In genomic region chr1:20984103-20984502, GRCm38 (mm10) we compare ENCODE assay signal across 16 mouse cellular contexts. TPM values are rescaled to one million over a fixed set of nuclear protein-coding genes. Genes with fewer than 3 reads are reported as not detected.
A peak's percentile ranks its signal among the peaks of the same experiment; 100 is the strongest.
DNase-seq lines count a peak whose midpoint lies in the region; ATAC-seq and TF ChIP-seq lines count a peak whose summit lies in the region.
"Had no signal": no experiment of that assay in that cellular context is flagged by ENCODE, and none has a peak within 500 bp of the region (broad histone marks: within the 10 kb centered on the region; RNA-seq: fewer than 3 reads in every experiment).

No protein-coding gene starts in this region.

- no peak for ATAC-seq in midbrain, postnatal 0 days (ENCODE audit: low FRiP score)
- ATAC-seq in midbrain, embryonic 13.5 days = no peak

- intact Hi-C loops in gastrocnemius, adult 2 months (cut with DNase I) = no loop called here

- H3K4me1 ChIP-seq in kidney, adult 2 months (ENCODE audit: control insufficient read depth, insufficient read depth, low read length) = no peaks in the 10 kb centered on the region
- H3K4me1 ChIP-seq in midbrain, postnatal 0 days (ENCODE audit: insufficient read depth, low read length) = no peaks in the 10 kb centered on the region
- no peaks in the 10 kb centered on the region for H3K4me1 ChIP-seq in midbrain, embryonic 13.5 days (replicated peaks)
- H3K4me1 ChIP-seq: embryonic facial prominence, embryonic 13.5 days; midbrain, embryonic 15.5 days had no signal

- no peak overlapping the region for H3K9ac ChIP-seq in midbrain, postnatal 0 days (replicated peaks; ENCODE audit: low read length, poor library complexity, severe bottlenecking)
- H3K9ac ChIP-seq in midbrain, embryonic 13.5 days (replicated peaks) = no peak overlapping the region
- H3K9ac ChIP-seq: embryonic facial prominence, embryonic 13.5 days; liver, embryonic 14.5 days; midbrain, embryonic 15.5 days had no signal

- no peak for TF ChIP-seq POLR2A in kidney, adult 2 months (IDR thresholded peaks at IDR 0.05; ENCODE audit: low read depth, low read length)

- H3K36me3 ChIP-seq in kidney, adult 2 months (ENCODE audit: control insufficient read depth, insufficient read depth, low read length) = no peaks in the 10 kb centered on the region
- H3K36me3 ChIP-seq in midbrain, postnatal 0 days (ENCODE audit: insufficient read depth, low read length) = no peaks in the 10 kb centered on the region
- H3K36me3 ChIP-seq in midbrain, embryonic 13.5 days = no peaks in the 10 kb centered on the region
- H3K36me3 ChIP-seq: embryonic facial prominence, embryonic 13.5 days; midbrain, embryonic 15.5 days had no signal

- H3K4me3 ChIP-seq in gastrocnemius, adult 2 months = no peak overlapping the region
- H3K4me3 ChIP-seq in kidney, adult 2 months (ENCODE audit: insufficient read depth, low read depth, low read length) = no peak overlapping the region
- no peak overlapping the region for H3K4me3 ChIP-seq in midbrain, postnatal 0 days (ENCODE audit: low read depth, low read length)
- no peak overlapping the region for H3K4me3 ChIP-seq in midbrain, embryonic 13.5 days (replicated peaks)
- H3K4me3 ChIP-seq: embryonic facial prominence, embryonic 13.5 days; midbrain, embryonic 15.5 days had no signal

- no peak for DNase-seq in gastrocnemius, adult 2 months
- DNase-seq in gastrocnemius, postnatal 10 days = no peak
- DNase-seq in kidney, adult 2 months = no peak
- DNase-seq in kidney, postnatal 25 days = no peak
- DNase-seq in midbrain, postnatal 0 days (ENCODE audit: low spot score) = peak; percentile 18
- no peak for DNase-seq in cerebellum, postnatal 14 days
- DNase-seq: cerebellum, adult 9-10 months; heart, postnatal 10 days; retina, postnatal 1 day; right cerebral cortex, postnatal 4 days; thymus, postnatal 14 days had no signal

- H3K4me2 ChIP-seq in midbrain, postnatal 0 days (ENCODE audit: low read depth, low read length, poor library complexity, severe bottlenecking) = no peak overlapping the region
- H3K4me2 ChIP-seq in midbrain, embryonic 13.5 days (replicated peaks) = no peak overlapping the region
- H3K4me2 ChIP-seq: embryonic facial prominence, embryonic 13.5 days; heart, embryonic 11.5 days; midbrain, embryonic 15.5 days had no signal

- no peaks in the 10 kb centered on the region for H3K27me3 ChIP-seq in kidney, adult 2 months (replicated peaks; ENCODE audit: control insufficient read depth, insufficient read depth, low read length)
- no peaks in the 10 kb centered on the region for H3K27me3 ChIP-seq in midbrain, postnatal 0 days (ENCODE audit: insufficient read depth, low read length)
- H3K27me3 ChIP-seq in midbrain, embryonic 13.5 days = no peaks in the 10 kb centered on the region
- H3K27me3 ChIP-seq: embryonic facial prominence, embryonic 13.5 days; midbrain, embryonic 15.5 days had no signal

- no peak overlapping the region for H3K27ac ChIP-seq in gastrocnemius, adult 2 months
- H3K27ac ChIP-seq in kidney, adult 2 months (ENCODE audit: insufficient read depth, low read depth, low read length) = no peak overlapping the region
- no peak overlapping the region for H3K27ac ChIP-seq in midbrain, postnatal 0 days (ENCODE audit: low read depth, low read length)
- no peak overlapping the region for H3K27ac ChIP-seq in midbrain, embryonic 13.5 days
- H3K27ac ChIP-seq: embryonic facial prominence, embryonic 13.5 days; liver, embryonic 14.5 days; midbrain, embryonic 15.5 days had no signal

- WGBS in kidney, adult 2 months = 71% methylated on average over 2 of the region's 2 CpGs
- 76% methylated on average over 2 of the region's 2 CpGs for WGBS in midbrain, postnatal 0 days
- 75% methylated on average over 2 of the region's 2 CpGs for WGBS in midbrain, embryonic 13.5 days

- TF ChIP-seq CTCF in gastrocnemius, adult 2 months (IDR thresholded peaks at IDR 0.05) = peak; percentile 13; the same call in 1 of the 2 replicates
- 0 out of 2 replicates have a peak, but pooled peaks have one; percentile 3 for TF ChIP-seq CTCF in kidney, adult 2 months (conservative IDR thresholded peaks at IDR 0.05; ENCODE audit: insufficient read depth, insufficient read length, low read depth, low read length)
- TF ChIP-seq CTCF in midbrain, postnatal 0 days (IDR thresholded peaks at IDR 0.05) = peak; percentile 57

- H3K9me3 ChIP-seq in midbrain, postnatal 0 days (ENCODE audit: low read length) = no peaks in the 10 kb centered on the region
- no peaks in the 10 kb centered on the region for H3K9me3 ChIP-seq in midbrain, embryonic 13.5 days
- H3K9me3 ChIP-seq: embryonic facial prominence, embryonic 13.5 days; midbrain, embryonic 15.5 days had no signal

RNA-seq across cellular contexts. Expression of gene Efhc1, which starts 32.7 kb away (rescaled TPM):
- total RNA-seq in gastrocnemius, adult 2 months (2021) = under 1 TPM; 0.18 to 0.50 TPM
- 1 to 10 TPM in 1 of 2 experiments, under 1 TPM in 1; 0.96 to 1.5 TPM for total RNA-seq in gastrocnemius, postnatal 10 days (2021)
- 0.48 and 0.52 TPM in 2 replicates for polyA plus RNA-seq in kidney, adult 2 months (2012; rRNA removed)
- total RNA-seq in midbrain, postnatal 0 days (2014; rRNA removed) = 1.1 and 15.6 TPM in 2 replicates
- 1.5 and 1.6 TPM in 2 replicates for polyA plus RNA-seq in midbrain, postnatal 0 days (2015; fragmentation: Nextera tagmentation; extraction: Ambion mirVana)
- 1.5 TPM in 2 replicates for polyA plus RNA-seq in midbrain, embryonic 13.5 days (2015; fragmentation: Nextera tagmentation; extraction: Ambion mirVana)

Comparison
In these comparisons a context has a peak if more than half of its experiments do, and no peak if none do; other contexts are left out.
1. CTCF ChIP-seq: peak in every context shown above with its lines; median percentile 57 in midbrain, postnatal 0 days; 13 in gastrocnemius, adult 2 months; 3 in kidney, adult 2 months.